Mouse (Mus musculus) liver, embryonic 14.5 days (tissue): Measurements from ENCODE around the gene Isg20l2.

Experiments
- CTCF ChIP-seq: IDR thresholded peaks from 2 replicates; pipeline ENCODE4 v1.5.1; 2016; ENCODE audit warnings: antibody characterized with exemption, low read depth, control low read depth
- EP300 ChIP-seq: IDR thresholded peaks from 2 replicates; pipeline ENCODE4 v1.6.1; 2016; ENCODE audit warnings: antibody characterized with exemption, low read depth

- TF ChIP-seq EP300 (no peak), CTCF (no peak)
Observed at GRCm38 (mm10) chr3:87899266-87899665, 30.8 kb upstream of the Isg20l2 start.
